Mouse (Mus musculus) small intestine, adult 2 months (tissue): Measurements from ENCODE around the gene Casp7. TPM values are rescaled to one million over a fixed set of nuclear protein-coding genes. Genes with fewer than 3 reads are reported as not detected.

ENCODE experiments used
- H3K27ac ChIP-seq: fragments of 200-500 bp; 2 replicates; pipeline ENCODE4 v1.5.1; 2012; ENCODE audit warnings: low read depth, low read length, control low read depth, inconsistent platforms; ENCODE audit not compliant: insufficient read depth
- H3K27me3 ChIP-seq: fragments of 200-500 bp; 2 replicates; pipeline ENCODE4 v1.6.1; 2012; ENCODE audit warnings: mild to moderate bottlenecking, moderate library complexity, low read length, inconsistent platforms; ENCODE audit not compliant: control insufficient read depth, insufficient read depth
- H3K36me3 ChIP-seq: fragments of 200-500 bp; 2 replicates; pipeline ENCODE4 v1.6.1; 2012; ENCODE audit warnings: mild to moderate bottlenecking, low read length, control low read depth, inconsistent platforms; ENCODE audit not compliant: control insufficient read depth, insufficient read depth
- H3K4me1 ChIP-seq: fragments of 200-500 bp; 2 replicates; pipeline ENCODE4 v1.6.1; 2012; ENCODE audit warnings: low read length, inconsistent platforms, mixed read lengths; ENCODE audit not compliant: control insufficient read depth, insufficient read depth, insufficient read length
- H3K4me3 ChIP-seq: fragments of 200-500 bp; 2 replicates; pipeline ENCODE4 v1.5.1; 2012; ENCODE audit warnings: low read depth, mild to moderate bottlenecking, control low read depth, inconsistent platforms, low read length, moderate library complexity
- CTCF ChIP-seq: fragments of 200-500 bp; IDR thresholded peaks from 2 replicates; pipeline ENCODE4 v1.5.1; 2012; ENCODE audit warnings: low read depth, mild to moderate bottlenecking, control low read depth, inconsistent platforms, low read length, moderate library complexity, mixed read lengths; ENCODE audit not compliant: insufficient replicate concordance, insufficient read length; ENCODE audit errors: extremely low read depth
- POLR2A ChIP-seq: fragments of 200-500 bp; IDR thresholded peaks from 2 replicates; pipeline ENCODE4 v1.6.1; 2012; ENCODE audit warnings: low read depth, mild to moderate bottlenecking, control low read depth, inconsistent platforms, low read length, moderate library complexity
- WGBS: fragments of 180-500 bp; shearing (Covaris S2); methylation state at CpG from one replicate; pipeline ENCODE4 v1.1.7; 2018; 5-methylcytosine and 5-hydroxymethylcytosine counted together
- polyA plus RNA-seq: library from polyadenylated mRNA; depleted of rRNA; stranded (reverse); fragments of >200 nt; gene quantifications from 2 replicates; pipeline ENCODE4 v1.2.3, GENCODE M21; 2012; rRNA removed

Gene Casp7
- polyA plus RNA-seq, 1 experiment, result 112 TPM

GRCm38 (mm10) chr19:56485376-56486271, 88.7 kb downstream of the Casp7 start:
- Histone ChIP-seq H3K27me3 (no peaks in the 10 kb centered on the region), H3K36me3 (no peaks in the 10 kb centered on the region), H3K4me1 (peaks cover 12% of the 10 kb centered on the region), H3K27ac (peak overlapping the region; percentile 39), H3K4me3 (no peak overlapping the region)
- TF ChIP-seq POLR2A (no peak), CTCF (no peak)
- WGBS, result 21% methylated on average over 13 of the region's 13 CpGs

GRCm38 (mm10) chr19:56486926-56487325, 90.0 kb downstream of the Casp7 start:
- no peak overlapping the region for H3K27ac ChIP-seq
- TF ChIP-seq POLR2A, result no peak
- TF ChIP-seq CTCF, result no peak
- WGBS, result 93% methylated on average over 7 of the region's 7 CpGs
- no peak overlapping the region for H3K4me3 ChIP-seq
- H3K4me1 ChIP-seq, result peaks cover 12% of the 10 kb centered on the region
- no peaks in the 10 kb centered on the region for H3K36me3 ChIP-seq
- H3K27me3 ChIP-seq, result no peaks in the 10 kb centered on the region

GRCm38 (mm10) chr19:56487339-56487738, 90.4 kb downstream of the Casp7 start:
- H3K27ac ChIP-seq, result no peak overlapping the region
- WGBS, result 92% methylated on average over 2 of the region's 2 CpGs
- no peaks in the 10 kb centered on the region for H3K27me3 ChIP-seq
- H3K4me1 ChIP-seq, result peaks cover 12% of the 10 kb centered on the region
- H3K4me3 ChIP-seq, result no peak overlapping the region
- no peaks in the 10 kb centered on the region for H3K36me3 ChIP-seq
- TF ChIP-seq POLR2A (no peak), CTCF (no peak)

- Histone ChIP-seq H3K27me3 (no peaks in the 10 kb centered on the region), H3K36me3 (no peaks in the 10 kb centered on the region), H3K4me3 (no peak overlapping the region), H3K27ac (no peak overlapping the region), H3K4me1 (peaks cover 12% of the 10 kb centered on the region)
- no peak for TF ChIP-seq POLR2A
- no peak for TF ChIP-seq CTCF
- 81% methylated on average over 6 of the region's 6 CpGs for WGBS
Measured at GRCm38 (mm10) chr19:56489601-56490000, 92.7 kb downstream of the Casp7 start.

Other genes starting within 250 kb of the Casp7 start
- gene Habp2, start 110.0 kb upstream of the Casp7 start, polyA plus RNA-seq, result 18.5 and 39.2 TPM in 2 replicates
- gene Nrap, start 7.1 kb upstream of the Casp7 start, polyA plus RNA-seq, result 0.41 and 1.7 TPM in 2 replicates
- 0.27 and 0.37 TPM in 2 replicates for gene Plekhs1, start 64.5 kb downstream of the Casp7 start, polyA plus RNA-seq
- gene Dclre1a, start 151.1 kb downstream of the Casp7 start, polyA plus RNA-seq, result 1.1 and 2.6 TPM in 2 replicates
- gene Nhlrc2, start 151.1 kb downstream of the Casp7 start, polyA plus RNA-seq, result 3.4 and 8.0 TPM in 2 replicates